Mouse (Mus musculus) ES-Bruce4 (cell line): ENCODE measurements at regions not wholly inside any gene's neighbourhood (a gene's known extent, or its start where the extent isn't known, plus 50 kb on each side); places are given as distances from the start of the nearest gene placed in this dataset.

Experiments used
- H3K27ac ChIP-seq: 2 replicates; pipeline ENCODE4 v1.5.1; 2012; ENCODE audit warnings: low read length, inconsistent platforms; ENCODE audit not compliant: insufficient read depth
- H3K27me3 ChIP-seq: 2 replicates; pipeline ENCODE4 v1.6.1; 2012; ENCODE audit warnings: mild to moderate bottlenecking, low read length, inconsistent platforms; ENCODE audit not compliant: control insufficient read depth, poor library complexity, insufficient read depth, severe bottlenecking
- H3K36me3 ChIP-seq: 2 replicates; pipeline ENCODE4 v1.6.1; 2012; ENCODE audit warnings: inconsistent platforms, mild to moderate bottlenecking, low read length, moderate library complexity; ENCODE audit not compliant: control insufficient read depth, poor library complexity, insufficient read depth, severe bottlenecking
- H3K4me1 ChIP-seq: one replicate; pipeline ENCODE4 v1.8.1; 2011; ENCODE audit warnings: low read length; ENCODE audit not compliant: control insufficient read depth, insufficient read depth
- H3K4me3 ChIP-seq: 2 replicates; pipeline ENCODE4 v1.5.1; 2011; ENCODE audit warnings: low read depth, mild to moderate bottlenecking, low read length
- H3K9ac ChIP-seq: 2 replicates; pipeline ENCODE4 v1.6.1; 2012; ENCODE audit warnings: low read depth, mild to moderate bottlenecking, inconsistent platforms; ENCODE audit not compliant: poor library complexity, severe bottlenecking
- H3K9me3 ChIP-seq: replicated peaks from 2 replicates; pipeline ENCODE4 v1.6.1; 2012; ENCODE audit warnings: mild to moderate bottlenecking, low read length, inconsistent platforms; ENCODE audit not compliant: control insufficient read depth, poor library complexity, insufficient read depth, severe bottlenecking
- CTCF ChIP-seq: IDR thresholded peaks from one replicate; pipeline ENCODE4 v1.8.1; 2011; ENCODE audit warnings: low read depth, low read length
- EP300 ChIP-seq: IDR thresholded peaks from 2 replicates; pipeline ENCODE4 v1.6.1; 2011; ENCODE audit warnings: low read depth, low read length; ENCODE audit not compliant: insufficient read depth
- POLR2A ChIP-seq: IDR thresholded peaks from one replicate; pipeline ENCODE4 v1.8.1; 2011; ENCODE audit warnings: low read length; ENCODE audit not compliant: insufficient read depth

DNA sequence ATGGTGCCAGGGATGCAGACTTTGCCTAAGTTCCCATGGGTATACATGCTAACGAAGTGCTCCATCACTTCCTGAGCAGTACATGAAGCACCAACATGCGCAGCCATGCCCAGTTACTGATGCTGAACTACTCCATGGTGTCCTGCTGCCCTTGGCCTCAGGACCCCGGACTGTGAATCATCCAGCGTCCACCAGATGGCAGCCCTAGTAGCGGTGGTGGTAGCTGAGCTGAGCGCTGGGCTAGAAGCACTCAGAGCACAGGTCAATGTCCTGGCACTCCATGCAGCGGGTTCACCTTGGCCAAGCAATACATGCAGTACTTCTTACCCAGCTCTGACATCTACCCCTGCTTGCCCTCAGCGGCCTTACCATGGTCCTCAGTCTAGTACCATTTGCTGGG, 57.1 kb upstream of the Syn3 start:
- Histone ChIP-seq H3K9ac (no peak overlapping the region), H3K36me3 (no peaks in the 10 kb centered on the region), H3K4me3 (no peak overlapping the region), H3K27me3 (no peaks in the 10 kb centered on the region), H3K4me1 (no peaks in the 10 kb centered on the region), H3K9me3 (no peaks in the 10 kb centered on the region), H3K27ac (no peak overlapping the region)
- TF ChIP-seq POLR2A: no peak
- TF ChIP-seq EP300: no peak
- TF ChIP-seq CTCF: peak; percentile 41
